Mouse (Mus musculus): Measurements from ENCODE around the gene Pcca. TPM values are rescaled to one million over a fixed set of nuclear protein-coding genes. Genes with fewer than 3 reads are reported as not detected.

Pcca gene
- polyA plus RNA-seq, 1 experiment from 2014 or later = 23.8 TPM

DNA sequence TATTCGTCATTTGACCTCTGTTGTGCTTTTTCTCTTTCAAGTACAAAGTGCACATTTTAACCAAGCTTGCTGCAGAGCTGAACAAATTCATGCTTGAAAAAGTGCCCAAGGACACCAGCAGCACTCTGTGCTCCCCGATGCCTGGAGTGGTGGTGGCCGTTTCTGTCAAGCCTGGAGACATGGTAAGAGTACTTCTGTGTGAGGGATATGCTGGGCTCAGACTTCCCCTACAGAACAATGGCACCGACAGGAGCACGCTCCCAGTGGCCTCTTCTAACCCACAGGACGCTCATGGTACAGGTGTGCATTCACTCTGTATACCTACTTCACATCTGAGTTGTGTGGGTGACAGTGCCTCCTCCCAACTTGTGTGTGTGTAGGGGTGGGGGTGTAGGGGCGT lies 342.6 kb downstream of the Pcca start:
- Histone ChIP-seq H3K9ac (no peak overlapping the region), H3K36me3 (ENCODE audit: insufficient read depth) (no peaks in the 10 kb centered on the region), H3K4me3 (ENCODE audit: low read depth, low read length) (no peak overlapping the region), H3K4me1 (ENCODE audit: insufficient read depth) (no peaks in the 10 kb centered on the region), H3K27ac (ENCODE audit: low read depth) (no peak overlapping the region), H3K9me3 (ENCODE audit: low read depth, low read length) (no peaks in the 10 kb centered on the region), H3K4me2 (no peak overlapping the region), H3K27me3 (ENCODE audit: insufficient read depth, low read length) (no peaks in the 10 kb centered on the region)
- ATAC-seq (ENCODE audit: insufficient read depth) (no peak), DNase-seq (no peak)
- 69% methylated on average over 7 of the region's 7 CpGs for WGBS
- no peak for TF ChIP-seq CTCF (IDR thresholded peaks at IDR 0.05; ENCODE audit: low read depth)

DNA sequence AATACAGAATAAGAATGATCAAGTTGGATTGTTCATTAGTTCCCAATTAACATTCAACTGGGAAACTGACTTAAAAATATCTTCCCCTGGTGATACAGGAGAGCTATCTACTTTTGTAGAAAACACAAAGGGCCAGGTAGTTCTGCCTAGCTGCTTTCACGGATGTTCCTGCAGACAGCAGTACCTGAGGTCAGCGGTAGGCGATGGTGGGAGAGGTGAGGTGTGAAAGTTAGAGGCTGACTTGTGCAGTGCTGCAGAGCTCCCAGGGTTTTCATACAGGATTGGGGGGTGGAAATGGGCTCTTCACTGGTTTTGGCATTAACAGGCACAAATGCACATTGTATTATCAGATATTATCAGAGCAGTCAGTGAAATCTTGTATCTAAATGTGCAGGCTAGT lies 343.7 kb downstream of the Pcca start:
- Histone ChIP-seq H3K4me1 (ENCODE audit: insufficient read depth) (no peaks in the 10 kb centered on the region), H3K9me3 (ENCODE audit: low read depth, low read length) (no peaks in the 10 kb centered on the region), H3K9ac (no peak overlapping the region), H3K27ac (ENCODE audit: low read depth) (no peak overlapping the region), H3K4me2 (no peak overlapping the region), H3K36me3 (ENCODE audit: insufficient read depth) (no peaks in the 10 kb centered on the region), H3K27me3 (ENCODE audit: insufficient read depth, low read length) (no peaks in the 10 kb centered on the region), H3K4me3 (ENCODE audit: low read depth, low read length) (no peak overlapping the region)
- WGBS = 73% methylated on average over 3 of the region's 3 CpGs
- ATAC-seq (ENCODE audit: insufficient read depth) (no peak), DNase-seq (no peak)
- TF ChIP-seq CTCF (IDR thresholded peaks at IDR 0.05; ENCODE audit: low read depth) = no peak

DNA sequence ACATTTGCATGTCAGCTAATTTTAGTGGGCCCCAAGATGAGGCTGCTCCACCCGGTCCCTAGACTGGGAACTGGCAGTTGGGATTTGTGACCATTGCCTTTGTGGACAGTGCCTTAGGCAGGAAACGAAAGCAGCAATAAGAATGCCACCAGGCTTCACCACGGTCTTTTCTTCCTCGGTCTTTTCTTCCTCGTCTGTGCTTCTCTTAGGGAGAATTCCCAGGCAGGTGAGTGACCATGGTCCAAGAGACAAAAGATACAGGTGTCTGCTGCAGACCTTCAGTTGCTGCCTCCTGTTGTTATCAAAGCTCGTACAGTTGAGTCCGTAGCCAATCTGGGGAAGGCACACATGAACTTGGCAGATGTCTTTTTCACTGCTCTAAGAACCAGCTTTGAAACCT lies 346.2 kb downstream of the Pcca start:
- no peak overlapping the region for H3K4me3 ChIP-seq (ENCODE audit: low read depth, low read length)
- no peak for DNase-seq
- H3K4me1 ChIP-seq (ENCODE audit: insufficient read depth) = no peaks in the 10 kb centered on the region
- H3K36me3 ChIP-seq (ENCODE audit: insufficient read depth) = no peaks in the 10 kb centered on the region
- no peak overlapping the region for H3K9ac ChIP-seq
- H3K4me2 ChIP-seq = no peak overlapping the region
- 77% methylated on average over 7 of the region's 7 CpGs for WGBS
- H3K9me3 ChIP-seq (ENCODE audit: low read depth, low read length) = no peaks in the 10 kb centered on the region
- H3K27me3 ChIP-seq (ENCODE audit: insufficient read depth, low read length) = no peaks in the 10 kb centered on the region
- ATAC-seq (ENCODE audit: insufficient read depth) = no peak
- no peak for TF ChIP-seq CTCF (IDR thresholded peaks at IDR 0.05; ENCODE audit: low read depth)
- no peak overlapping the region for H3K27ac ChIP-seq (ENCODE audit: low read depth)

DNA sequence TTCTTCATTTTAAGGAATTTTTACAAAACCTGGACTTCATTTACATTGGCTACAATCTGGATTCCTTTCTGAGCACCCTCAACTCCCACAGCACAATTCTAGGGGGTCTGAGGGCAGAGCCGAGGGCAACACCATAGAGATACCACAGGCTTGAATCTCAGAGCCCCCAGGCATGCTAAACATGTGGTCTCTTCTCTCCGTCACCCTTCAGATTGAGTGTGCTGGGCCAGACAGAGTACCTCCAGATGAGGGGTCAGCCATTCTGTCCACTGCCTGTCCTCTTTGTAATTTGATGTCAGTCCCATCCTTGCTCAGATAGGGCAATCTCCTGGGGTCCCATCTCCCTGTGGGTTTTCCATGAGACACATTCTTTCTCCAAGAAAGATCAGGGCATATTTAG lies 347.6 kb downstream of the Pcca start:
- 55% methylated on average over 2 of the region's 2 CpGs for WGBS
- Histone ChIP-seq H3K9me3 (ENCODE audit: low read depth, low read length) (no peaks in the 10 kb centered on the region), H3K27ac (ENCODE audit: low read depth) (no peak overlapping the region), H3K9ac (no peak overlapping the region), H3K4me1 (ENCODE audit: insufficient read depth) (no peaks in the 10 kb centered on the region), H3K36me3 (ENCODE audit: insufficient read depth) (no peaks in the 10 kb centered on the region), H3K4me2 (no peak overlapping the region), H3K4me3 (ENCODE audit: low read depth, low read length) (no peak overlapping the region), H3K27me3 (ENCODE audit: insufficient read depth, low read length) (no peaks in the 10 kb centered on the region)
- TF ChIP-seq CTCF (IDR thresholded peaks at IDR 0.05; ENCODE audit: low read depth) = no peak
- ATAC-seq (ENCODE audit: insufficient read depth) = no peak; the same call in 1 of the 2 replicates
- DNase-seq = no peak

DNA sequence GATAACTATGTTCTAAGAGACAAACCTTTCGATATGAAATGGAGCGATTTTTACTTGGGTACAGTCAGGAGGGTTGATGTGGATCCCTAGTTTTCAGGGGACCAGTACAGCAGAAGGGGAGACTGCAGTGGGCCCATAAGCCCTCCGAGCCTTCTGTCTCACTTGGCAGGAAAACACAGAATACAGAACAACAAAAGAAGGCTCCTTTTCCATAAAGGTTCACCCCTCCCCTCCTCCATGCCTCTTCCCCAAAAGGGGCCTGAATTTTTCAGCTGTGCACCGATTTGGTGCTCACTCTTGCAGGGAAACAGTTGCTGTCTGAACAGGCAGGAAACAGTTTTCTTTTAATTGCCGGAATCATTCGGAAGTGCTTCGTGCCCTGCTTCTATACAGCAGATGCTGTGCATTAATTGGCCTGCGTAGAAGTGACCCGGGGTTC lies 348.1 kb downstream of the Pcca start:
- WGBS = 76% methylated on average over 9 of the region's 9 CpGs

DNA sequence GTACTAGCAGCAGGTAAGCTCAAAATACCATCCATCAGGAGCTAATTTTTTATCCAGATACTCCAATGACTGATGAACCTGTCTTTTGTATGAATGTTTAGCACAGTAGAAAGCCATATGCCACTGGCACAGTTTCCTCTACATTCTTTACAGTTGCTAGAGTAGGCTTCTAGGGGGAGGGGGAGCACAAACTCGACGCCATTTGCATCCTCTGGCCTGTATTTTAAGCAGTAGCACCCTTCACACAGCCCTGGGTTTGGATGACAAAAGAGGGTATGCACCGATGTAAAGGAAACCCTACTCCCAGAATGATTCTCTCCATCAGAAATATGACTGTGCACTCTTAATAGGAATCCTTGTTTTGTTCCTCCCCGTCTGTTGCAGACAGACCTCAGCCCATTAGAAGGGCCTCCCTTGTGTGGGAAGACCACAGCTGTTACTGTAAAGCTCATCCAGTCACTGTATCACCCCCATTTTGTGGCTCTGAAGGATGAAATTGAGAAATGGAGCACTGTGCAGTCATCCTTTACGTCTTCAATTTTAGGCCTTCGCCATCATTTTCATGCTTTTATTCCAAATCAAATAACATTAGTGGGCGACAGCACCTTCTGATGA lies 348.8 kb downstream of the Pcca start:
- Histone ChIP-seq H3K27me3 (ENCODE audit: insufficient read depth, low read length) (no peaks in the 10 kb centered on the region), H3K36me3 (ENCODE audit: insufficient read depth) (no peaks in the 10 kb centered on the region), H3K4me3 (ENCODE audit: low read depth, low read length) (no peak overlapping the region), H3K4me2 (no peak overlapping the region), H3K4me1 (ENCODE audit: insufficient read depth) (no peaks in the 10 kb centered on the region), H3K27ac (ENCODE audit: low read depth) (no peak overlapping the region), H3K9me3 (ENCODE audit: low read depth, low read length) (no peaks in the 10 kb centered on the region), H3K9ac (no peak overlapping the region)
- ATAC-seq (ENCODE audit: insufficient read depth) (no peak), DNase-seq (no peak)
- WGBS = 79% methylated on average over 7 of the region's 7 CpGs
- TF ChIP-seq CTCF (IDR thresholded peaks at IDR 0.05; ENCODE audit: low read depth) = no peak

More for the DNA sequence above, 348.1 kb downstream of the Pcca start:
- Histone ChIP-seq H3K36me3 (ENCODE audit: insufficient read depth) (no peaks in the 10 kb centered on the region), H3K4me1 (ENCODE audit: insufficient read depth) (no peaks in the 10 kb centered on the region), H3K27me3 (ENCODE audit: insufficient read depth, low read length) (no peaks in the 10 kb centered on the region), H3K27ac (ENCODE audit: low read depth) (no peak overlapping the region), H3K4me3 (ENCODE audit: low read depth, low read length) (no peak overlapping the region), H3K9me3 (ENCODE audit: low read depth, low read length) (no peaks in the 10 kb centered on the region), H3K9ac (no peak overlapping the region), H3K4me2 (no peak overlapping the region)
- ATAC-seq (ENCODE audit: insufficient read depth) (no peak), DNase-seq (no peak)
- TF ChIP-seq CTCF (IDR thresholded peaks at IDR 0.05; ENCODE audit: low read depth) = no peak

DNA sequence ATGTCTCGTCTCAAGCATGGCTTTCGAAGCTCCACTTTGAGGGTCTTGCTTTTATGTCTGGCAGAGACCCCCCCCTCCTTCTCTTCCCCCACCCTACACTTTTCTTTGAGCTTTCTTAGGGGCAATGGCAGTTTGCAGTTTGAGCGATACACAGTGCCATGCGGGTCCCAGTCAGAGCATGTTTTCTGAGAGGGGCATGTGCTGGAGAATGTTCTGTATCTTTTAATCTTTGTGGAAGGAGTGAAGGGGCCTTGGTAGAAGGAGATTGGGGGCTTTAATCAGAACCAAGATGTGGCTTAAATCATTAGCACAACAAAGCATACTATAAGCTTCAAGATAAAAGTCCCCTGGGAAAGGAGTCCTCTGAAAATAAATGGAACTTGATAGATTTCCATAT lies 349.3 kb downstream of the Pcca start:
- Histone ChIP-seq H3K27ac (ENCODE audit: low read depth) (no peak overlapping the region), H3K27me3 (ENCODE audit: insufficient read depth, low read length) (no peaks in the 10 kb centered on the region), H3K4me2 (no peak overlapping the region), H3K36me3 (ENCODE audit: insufficient read depth) (no peaks in the 10 kb centered on the region), H3K9me3 (ENCODE audit: low read depth, low read length) (no peaks in the 10 kb centered on the region), H3K4me1 (ENCODE audit: insufficient read depth) (no peaks in the 10 kb centered on the region), H3K9ac (no peak overlapping the region), H3K4me3 (ENCODE audit: low read depth, low read length) (no peak overlapping the region)
- 86% methylated on average over 4 of the region's 4 CpGs for WGBS
- peak; percentile 39; the same call in 1 of the 2 replicates for ATAC-seq (ENCODE audit: insufficient read depth)
- DNase-seq = no peak
- no peak for TF ChIP-seq CTCF (IDR thresholded peaks at IDR 0.05; ENCODE audit: low read depth)

Measured in lung, embryonic 14.5 days (tissue).